Mouse (Mus musculus): ENCODE measurements at regions not wholly inside any gene's neighbourhood (a gene's known extent, or its start where the extent isn't known, plus 50 kb on each side); places are given as distances from the start of the nearest gene placed in this dataset.

DNA sequence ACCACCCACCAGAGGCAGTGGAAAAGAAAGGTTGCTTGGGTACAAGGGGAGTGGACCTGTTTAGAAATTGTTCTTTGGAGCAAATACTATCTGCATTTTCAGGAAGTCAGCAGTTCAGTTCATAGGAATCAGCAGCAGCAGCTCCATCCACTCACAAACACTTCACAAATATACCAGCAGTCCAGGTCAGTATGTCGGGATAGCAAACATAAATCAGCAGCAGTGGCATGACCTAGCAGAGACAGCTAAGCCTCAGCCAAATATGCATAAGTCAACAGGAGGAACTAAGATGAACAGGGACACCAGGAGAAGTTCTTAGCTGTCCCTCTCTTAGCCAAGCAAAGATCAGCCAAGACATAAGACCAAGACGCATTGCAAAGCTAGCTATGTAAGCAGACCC, 693.6 kb upstream of the Impad1 start:
- Histone ChIP-seq H3K27me3 (ENCODE audit: insufficient read depth, low read length) (no peaks in the 10 kb centered on the region), H3K4me2 (ENCODE audit: low read depth, low read length) (no peak overlapping the region), H3K4me1 (ENCODE audit: insufficient read depth, low read length) (no peaks in the 10 kb centered on the region), H3K4me3 (ENCODE audit: low read length) (no peak overlapping the region), H3K36me3 (ENCODE audit: insufficient read depth, low read length) (no peaks in the 10 kb centered on the region), H3K27ac (no peak overlapping the region), H3K9me3 (ENCODE audit: low read length) (no peaks in the 10 kb centered on the region), H3K9ac (replicated peaks; ENCODE audit: low read length) (no peak overlapping the region)
- ATAC-seq: no peak
- DNase-seq (ENCODE audit: low spot score): no peak
- WGBS: 91% methylated on average over 2 of the region's 2 CpGs
- no peak for TF ChIP-seq CTCF (IDR thresholded peaks at IDR 0.05; ENCODE audit: low read depth)

DNA sequence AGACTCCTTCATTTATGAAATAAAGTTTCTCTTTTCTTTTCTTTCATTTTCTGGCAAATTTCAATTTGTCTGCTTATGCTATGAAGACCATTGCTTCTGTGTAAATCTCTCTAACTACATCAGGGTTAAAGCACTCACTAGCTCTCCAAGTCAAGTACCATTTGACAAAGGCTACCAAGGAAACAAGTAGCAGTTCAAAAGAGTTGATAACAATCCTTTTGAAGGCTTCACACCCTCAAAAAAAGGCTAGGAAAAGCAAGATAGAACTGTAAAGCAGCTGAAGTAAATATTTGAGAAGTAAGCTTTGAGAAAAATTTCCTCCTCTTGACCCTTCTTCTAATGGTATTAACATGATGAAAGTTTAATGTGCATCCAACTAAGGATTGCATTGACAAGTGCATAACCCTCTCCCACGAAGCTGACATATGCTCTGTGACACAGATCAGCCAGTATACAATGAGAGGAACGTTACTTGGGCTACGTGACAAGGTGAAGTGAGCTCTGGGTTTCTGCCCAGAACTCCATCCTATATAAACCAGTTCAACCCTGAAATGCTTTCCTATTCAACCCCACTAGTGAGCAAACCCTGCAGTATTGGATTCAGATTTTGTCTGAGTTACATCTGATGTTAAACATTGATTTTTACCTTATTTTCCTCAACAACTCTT, 678.9 kb upstream of the Impad1 start:
- no peak for TF ChIP-seq CTCF (IDR thresholded peaks at IDR 0.05; ENCODE audit: low read depth)
- no peak overlapping the region for H3K4me2 ChIP-seq (ENCODE audit: low read depth, low read length)
- H3K4me1 ChIP-seq (ENCODE audit: insufficient read depth, low read length): no peaks in the 10 kb centered on the region
- H3K27ac ChIP-seq: no peak overlapping the region
- H3K9me3 ChIP-seq (ENCODE audit: low read length): no peaks in the 10 kb centered on the region
- ATAC-seq (no peak), DNase-seq (ENCODE audit: low spot score) (no peak)
- no peak overlapping the region for H3K9ac ChIP-seq (replicated peaks; ENCODE audit: low read length)
- no peak overlapping the region for H3K4me3 ChIP-seq (ENCODE audit: low read length)
- H3K27me3 ChIP-seq (ENCODE audit: insufficient read depth, low read length): no peaks in the 10 kb centered on the region
- 42% methylated on average over 3 of the region's 3 CpGs for WGBS
- no peaks in the 10 kb centered on the region for H3K36me3 ChIP-seq (ENCODE audit: insufficient read depth, low read length)

DNA sequence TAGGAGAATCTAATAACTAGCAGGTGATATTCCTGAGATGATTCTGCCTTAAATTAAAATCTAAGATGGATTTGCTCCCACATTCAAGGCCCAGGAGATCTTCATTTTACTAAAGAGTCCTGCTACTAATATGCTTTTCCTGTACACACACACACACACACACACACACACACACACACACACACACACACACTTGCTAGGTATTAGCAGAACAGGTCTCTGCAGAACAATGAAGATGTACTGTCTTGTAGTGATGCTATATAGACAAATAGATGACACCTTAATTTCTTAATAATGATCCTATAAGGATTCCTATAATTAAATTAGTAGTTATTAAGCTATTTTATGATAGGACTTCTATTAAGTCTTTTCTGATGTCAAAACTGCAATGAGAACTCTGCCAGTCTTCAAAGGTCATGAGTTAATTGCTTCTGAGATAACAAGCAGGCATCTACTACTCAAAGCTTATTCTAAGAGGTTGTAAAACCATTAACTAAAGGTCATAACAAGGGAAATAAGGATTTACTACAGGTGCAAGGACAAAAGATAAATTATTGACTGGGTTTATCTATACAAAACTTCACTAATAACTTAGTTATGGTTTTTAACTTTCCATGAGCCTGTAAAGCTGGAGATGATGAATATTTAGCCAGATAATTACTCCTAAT, 666.0 kb upstream of the Impad1 start:
- TF ChIP-seq CTCF (IDR thresholded peaks at IDR 0.05; ENCODE audit: low read depth): no peak

DNA sequence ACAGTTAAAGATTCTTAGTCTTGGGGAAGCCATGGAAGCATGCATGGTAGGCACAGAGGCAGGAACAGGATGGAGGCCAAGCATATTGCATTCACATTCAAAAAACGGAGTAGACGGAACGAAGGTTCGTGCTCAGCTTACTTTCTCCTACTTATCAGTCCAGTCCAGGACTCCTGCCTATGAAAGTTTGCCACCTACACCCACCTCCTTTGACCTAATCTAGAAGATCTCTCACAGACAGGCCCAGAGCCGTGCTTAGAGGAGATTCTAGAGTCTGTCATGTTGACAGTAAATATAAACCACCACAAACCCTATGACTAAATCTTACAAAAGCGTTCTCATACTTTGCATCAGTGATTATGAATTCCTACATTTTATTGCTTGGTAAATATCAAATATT, 657.3 kb upstream of the Impad1 start:
- H3K27ac ChIP-seq: no peak overlapping the region
- no peaks in the 10 kb centered on the region for H3K4me1 ChIP-seq (ENCODE audit: insufficient read depth, low read length)
- DNase-seq (ENCODE audit: low spot score) (no peak), ATAC-seq (no peak)
- no peak overlapping the region for H3K4me3 ChIP-seq (ENCODE audit: low read length)
- H3K9me3 ChIP-seq (ENCODE audit: low read length): no peaks in the 10 kb centered on the region
- no peaks in the 10 kb centered on the region for H3K36me3 ChIP-seq (ENCODE audit: insufficient read depth, low read length)
- H3K4me2 ChIP-seq (ENCODE audit: low read depth, low read length): no peak overlapping the region
- TF ChIP-seq CTCF (IDR thresholded peaks at IDR 0.05; ENCODE audit: low read depth): no peak
- H3K27me3 ChIP-seq (ENCODE audit: insufficient read depth, low read length): no peaks in the 10 kb centered on the region
- WGBS: 94% methylated on average over 6 of the region's 6 CpGs
- no peak overlapping the region for H3K9ac ChIP-seq (replicated peaks; ENCODE audit: low read length)

More for the DNA sequence above, 666.0 kb upstream of the Impad1 start:
- no peaks in the 10 kb centered on the region for H3K4me1 ChIP-seq (ENCODE audit: insufficient read depth, low read length)
- no peaks in the 10 kb centered on the region for H3K36me3 ChIP-seq (ENCODE audit: insufficient read depth, low read length)
- DNase-seq (ENCODE audit: low spot score) (no peak), ATAC-seq (no peak)
- no peak overlapping the region for H3K4me2 ChIP-seq (ENCODE audit: low read depth, low read length)
- H3K9ac ChIP-seq (replicated peaks; ENCODE audit: low read length): no peak overlapping the region
- no peak overlapping the region for H3K27ac ChIP-seq
- no peaks in the 10 kb centered on the region for H3K9me3 ChIP-seq (ENCODE audit: low read length)
- H3K4me3 ChIP-seq (ENCODE audit: low read length): no peak overlapping the region
- H3K27me3 ChIP-seq (ENCODE audit: insufficient read depth, low read length): no peaks in the 10 kb centered on the region

DNA sequence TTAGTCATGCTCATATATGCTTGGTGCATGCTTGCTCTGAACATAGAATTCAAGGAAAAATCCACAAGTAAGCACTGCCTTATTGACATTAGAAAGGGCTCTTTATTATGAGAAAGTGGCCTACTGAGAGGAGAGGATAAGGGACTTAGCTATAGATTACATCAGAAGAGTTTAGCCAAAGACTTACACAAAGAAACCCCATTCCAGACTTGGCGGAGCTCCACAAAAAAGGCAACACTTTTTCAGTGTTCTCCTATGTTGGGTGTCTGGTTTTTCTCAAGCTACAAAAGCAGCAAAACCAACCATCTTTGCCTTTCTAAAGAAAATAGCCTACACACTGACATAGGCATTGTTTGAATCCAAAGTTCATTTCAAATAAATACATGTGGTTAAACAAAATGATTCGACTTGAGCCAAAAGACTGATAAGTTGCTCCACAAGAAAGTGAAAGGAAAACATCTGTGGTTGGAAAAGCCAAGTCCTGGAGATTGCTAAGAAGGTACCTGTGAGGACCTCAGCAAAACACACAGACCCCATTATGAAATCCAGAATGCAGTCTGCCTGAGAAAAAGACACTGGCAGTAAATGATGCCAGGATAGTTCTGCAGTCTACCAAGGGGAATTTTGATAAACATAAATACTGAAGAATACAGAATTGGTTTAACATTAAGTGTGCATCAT, 648.3 kb upstream of the Impad1 start:
- Histone ChIP-seq H3K9ac (replicated peaks; ENCODE audit: low read length) (no peak overlapping the region), H3K9me3 (ENCODE audit: low read length) (no peaks in the 10 kb centered on the region), H3K27ac (no peak overlapping the region), H3K4me1 (ENCODE audit: insufficient read depth, low read length) (no peaks in the 10 kb centered on the region), H3K4me3 (ENCODE audit: low read length) (no peak overlapping the region), H3K36me3 (ENCODE audit: insufficient read depth, low read length) (no peaks in the 10 kb centered on the region), H3K27me3 (ENCODE audit: insufficient read depth, low read length) (no peaks in the 10 kb centered on the region), H3K4me2 (ENCODE audit: low read depth, low read length) (no peak overlapping the region)
- TF ChIP-seq CTCF (IDR thresholded peaks at IDR 0.05; ENCODE audit: low read depth): no peak
- WGBS: 65% methylated on average over 2 of the region's 2 CpGs
- ATAC-seq (no peak), DNase-seq (ENCODE audit: low spot score) (no peak)

DNA sequence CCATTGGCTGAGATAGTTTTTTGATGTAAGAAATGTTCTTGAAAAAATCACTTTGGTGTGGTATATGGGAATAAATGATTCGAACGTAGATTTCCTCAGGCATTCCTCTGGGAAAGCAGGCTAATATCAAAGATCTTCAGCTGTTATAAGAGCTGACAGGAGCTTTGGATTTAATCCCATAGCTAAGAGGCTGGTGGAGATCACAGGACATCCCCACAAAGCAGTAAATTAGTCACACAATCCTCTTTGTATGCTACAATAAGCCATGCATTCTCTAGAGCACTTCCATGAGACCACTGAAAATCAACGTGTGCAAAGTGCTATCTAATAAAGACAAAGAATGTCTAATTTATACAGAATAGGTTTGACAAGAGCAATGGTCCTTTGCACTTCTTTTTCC, 643.9 kb upstream of the Impad1 start:
- H3K36me3 ChIP-seq (ENCODE audit: insufficient read depth, low read length): no peaks in the 10 kb centered on the region
- H3K4me1 ChIP-seq (ENCODE audit: insufficient read depth, low read length): no peaks in the 10 kb centered on the region
- no peak overlapping the region for H3K27ac ChIP-seq
- H3K27me3 ChIP-seq (ENCODE audit: insufficient read depth, low read length): no peaks in the 10 kb centered on the region
- H3K9me3 ChIP-seq (ENCODE audit: low read length): no peaks in the 10 kb centered on the region
- no peak for ATAC-seq
- H3K4me3 ChIP-seq (ENCODE audit: low read length): no peak overlapping the region
- no peak overlapping the region for H3K4me2 ChIP-seq (ENCODE audit: low read depth, low read length)
- no peak for TF ChIP-seq CTCF (IDR thresholded peaks at IDR 0.05; ENCODE audit: low read depth)
- no peak overlapping the region for H3K9ac ChIP-seq (replicated peaks; ENCODE audit: low read length)
- DNase-seq (ENCODE audit: low spot score): no peak
- WGBS: 31% methylated on average over 3 of the region's 3 CpGs

Measured in hindbrain, postnatal 0 days (tissue).